Mouse (Mus musculus) forebrain, embryonic 16.5 days (tissue): ENCODE data around the gene Ccdc141. TPM values are rescaled to one million over a fixed set of nuclear protein-coding genes. Genes with fewer than 3 reads are reported as not detected.

Experiments
- ATAC-seq: fragments of 200-750 bp; cut with Nextera tagmentation; 2 replicates; pipeline ENCODE4 v1.8.0; 2017; ENCODE audit warnings: mild to moderate bottlenecking, moderate library complexity
- H3K27ac ChIP-seq: fragments of 300-500 bp; sonication (generic); 2 replicates; pipeline ENCODE4 v1.5.1; 2014; ENCODE audit warnings: low read length, control low read depth
- H3K27me3 ChIP-seq: fragments of 300-500 bp; sonication (generic); replicated peaks from 2 replicates; pipeline ENCODE4 v1.6.1; 2014; ENCODE audit warnings: low read length; ENCODE audit not compliant: control insufficient read depth, insufficient read depth
- H3K36me3 ChIP-seq: fragments of 300-500 bp; sonication (generic); 2 replicates; pipeline ENCODE4 v1.6.1; 2014; ENCODE audit not compliant: control insufficient read depth, insufficient read depth
- H3K4me1 ChIP-seq: fragments of 300-500 bp; sonication (generic); replicated peaks from 2 replicates; pipeline ENCODE4 v1.6.1; 2014; ENCODE audit warnings: low read length; ENCODE audit not compliant: control insufficient read depth, insufficient read depth
- H3K4me2 ChIP-seq: fragments of 300-500 bp; sonication (generic); 2 replicates; pipeline ENCODE4 v1.6.1; 2014; ENCODE audit warnings: mild to moderate bottlenecking, low read length, control low read depth
- H3K4me3 ChIP-seq: fragments of 300-500 bp; sonication (generic); replicated peaks from 2 replicates; pipeline ENCODE4 v1.5.1; 2014; ENCODE audit warnings: mild to moderate bottlenecking, low read length, control low read depth
- H3K9ac ChIP-seq: fragments of 300-500 bp; sonication (generic); replicated peaks from 2 replicates; pipeline ENCODE4 v1.6.1; 2014; ENCODE audit warnings: low read depth, low read length, control low read depth
- H3K9me3 ChIP-seq: fragments of 300-500 bp; sonication (generic); 2 replicates; pipeline ENCODE4 v1.6.1; 2016; ENCODE audit warnings: low read length; ENCODE audit not compliant: control insufficient read depth
- WGBS: fragments of 180-500 bp; shearing (Covaris S2); extraction: QIAGEN DNeasy Blood & Tissue Kit; methylation state at CpG from one replicate; pipeline ENCODE4 v1.1.7; 2014; 5-methylcytosine and 5-hydroxymethylcytosine counted together
- polyA plus RNA-seq: library from polyadenylated mRNA; unstranded; fragments of >200 nt; fragmentation: Nextera tagmentation; extraction: Ambion mirVana; gene quantifications from 2 replicates; pipeline ENCODE4 v1.2.1, GENCODE M21; 2015

The Ccdc141 gene
- polyA plus RNA-seq, 1 experiment from 2014 or later = 4.8 TPM

DNA sequence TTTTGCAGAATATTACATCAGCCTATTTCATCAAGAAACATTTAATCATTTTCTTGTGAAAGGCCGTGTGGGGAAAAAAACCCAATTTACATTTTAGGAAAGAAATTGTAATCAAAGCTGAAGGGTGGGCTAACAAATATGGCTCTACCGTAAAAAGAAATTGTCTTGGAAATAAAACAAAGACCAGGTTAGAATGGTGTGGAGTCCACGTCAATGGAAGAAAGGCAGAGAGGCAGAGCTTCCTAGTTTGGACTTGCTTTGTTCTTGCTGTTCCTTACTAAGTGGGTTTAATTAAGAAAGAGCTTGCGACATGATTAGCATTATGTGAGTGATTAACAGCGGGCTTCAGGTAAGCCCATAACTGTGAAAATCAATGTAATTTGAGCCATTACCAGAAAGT lies 199.4 kb downstream of the Ccdc141 start:
- Histone ChIP-seq H3K4me1 (no peaks in the 10 kb centered on the region), H3K9me3 (no peaks in the 10 kb centered on the region), H3K27ac (no peak overlapping the region), H3K9ac (no peak overlapping the region), H3K27me3 (no peaks in the 10 kb centered on the region), H3K4me3 (no peak overlapping the region), H3K4me2 (peak overlapping the region; percentile 35), H3K36me3 (no peaks in the 10 kb centered on the region)
- WGBS = 21% methylated on average over 5 of the region's 5 CpGs
- peak; percentile 54 for ATAC-seq

DNA sequence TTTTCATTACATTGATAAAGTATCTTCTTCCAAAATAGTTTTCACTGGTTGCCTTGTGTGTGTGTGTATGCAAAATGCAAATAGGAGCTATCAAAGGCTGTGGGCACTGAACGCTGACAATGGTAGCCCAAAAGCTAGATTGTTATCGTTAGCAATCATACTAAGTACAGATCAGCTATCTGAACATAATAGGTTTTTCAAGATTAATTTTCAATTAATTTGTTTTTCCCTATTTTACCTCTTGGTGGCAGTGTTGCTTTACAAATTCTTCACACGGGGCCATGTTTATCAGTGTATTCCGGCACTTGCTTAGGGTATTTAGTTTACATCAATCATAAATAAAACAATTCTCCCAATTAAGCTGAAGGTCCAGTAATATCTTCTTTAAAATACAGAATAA lies 199.8 kb downstream of the Ccdc141 start:
- peak; percentile 79 for ATAC-seq
- no peak overlapping the region for H3K9ac ChIP-seq

DNA sequence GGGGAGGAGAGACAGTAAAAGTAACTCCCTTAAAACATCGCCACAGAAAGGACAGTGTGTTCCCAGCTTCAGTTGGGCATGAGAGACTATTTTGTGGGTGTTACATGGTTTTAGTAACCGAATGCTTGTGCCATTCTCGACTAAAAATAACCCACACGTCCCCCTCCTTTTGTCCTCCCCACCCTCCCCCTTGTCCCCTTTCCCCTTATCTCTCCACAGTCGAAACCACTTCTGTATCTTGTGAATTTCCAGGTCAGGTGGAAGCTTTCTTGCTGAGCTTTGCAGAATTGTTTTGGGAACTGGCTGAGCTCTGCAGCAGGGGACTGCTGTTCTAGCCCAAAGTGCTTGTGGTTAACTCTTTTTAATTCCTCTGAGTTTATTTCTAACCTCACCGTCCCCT lies 200.2 kb downstream of the Ccdc141 start:
- ATAC-seq = no peak
- WGBS = 68% methylated on average over 6 of the region's 6 CpGs

More for the DNA sequence above, 199.8 kb downstream of the Ccdc141 start:
- H3K4me2 ChIP-seq = no peak overlapping the region
- WGBS = 11% methylated on average over 4 of the region's 4 CpGs
- H3K27me3 ChIP-seq = no peaks in the 10 kb centered on the region
- no peaks in the 10 kb centered on the region for H3K4me1 ChIP-seq
- no peaks in the 10 kb centered on the region for H3K9me3 ChIP-seq
- no peak overlapping the region for H3K27ac ChIP-seq
- no peaks in the 10 kb centered on the region for H3K36me3 ChIP-seq
- no peak overlapping the region for H3K4me3 ChIP-seq

DNA sequence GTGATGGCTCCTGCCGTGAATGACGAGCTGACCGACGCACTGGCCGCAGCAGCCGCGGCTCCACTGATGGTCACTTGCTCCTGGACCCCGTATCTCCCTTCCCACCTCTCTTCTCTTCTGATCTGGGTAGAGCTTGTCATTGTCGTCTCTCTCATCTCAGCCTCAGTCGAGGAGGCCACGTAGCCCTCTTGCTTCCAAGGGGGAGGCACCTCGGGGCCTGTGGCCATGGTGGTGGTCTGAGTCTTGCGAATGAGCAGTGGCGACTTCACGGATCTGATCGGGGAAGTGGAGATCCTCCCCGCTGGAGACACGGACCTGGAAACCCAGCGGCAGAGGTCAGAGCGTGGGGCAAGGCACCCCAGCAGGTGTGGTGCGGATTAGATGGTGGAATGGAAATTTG lies 200.8 kb downstream of the Ccdc141 start:
- H3K4me3 ChIP-seq = no peak overlapping the region
- 80% methylated on average over 21 of the region's 21 CpGs for WGBS
- H3K4me1 ChIP-seq = no peaks in the 10 kb centered on the region
- no peak overlapping the region for H3K4me2 ChIP-seq
- H3K27me3 ChIP-seq = no peaks in the 10 kb centered on the region
- H3K9me3 ChIP-seq = no peaks in the 10 kb centered on the region
- no peaks in the 10 kb centered on the region for H3K36me3 ChIP-seq
- ATAC-seq = no peak
- H3K9ac ChIP-seq = no peak overlapping the region
- H3K27ac ChIP-seq = no peak overlapping the region

More for the DNA sequence above, 200.2 kb downstream of the Ccdc141 start:
- Histone ChIP-seq H3K36me3 (no peaks in the 10 kb centered on the region), H3K4me3 (no peak overlapping the region), H3K4me2 (no peak overlapping the region), H3K9me3 (no peaks in the 10 kb centered on the region), H3K27me3 (no peaks in the 10 kb centered on the region), H3K27ac (no peak overlapping the region), H3K4me1 (no peaks in the 10 kb centered on the region), H3K9ac (no peak overlapping the region)

DNA sequence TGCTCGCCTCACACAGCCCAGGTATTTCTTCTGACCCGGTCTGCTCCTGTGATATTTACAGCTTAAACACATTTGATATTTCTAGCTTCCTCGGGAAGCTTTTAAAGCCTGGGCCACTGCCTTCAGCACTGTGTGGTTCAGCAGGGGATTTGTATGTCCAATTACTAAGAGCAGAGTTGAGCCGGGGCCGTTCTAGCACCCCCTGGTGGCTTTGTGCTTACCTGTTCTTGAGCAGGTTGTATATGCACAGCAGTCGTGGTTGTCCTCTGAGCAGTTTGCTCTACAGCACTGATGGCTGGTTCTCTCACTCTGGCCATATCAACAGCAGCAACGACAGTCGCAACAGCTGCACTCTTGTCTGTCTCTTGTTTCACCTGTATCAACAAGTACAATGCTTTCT lies 201.5 kb downstream of the Ccdc141 start:
- Histone ChIP-seq H3K36me3 (no peaks in the 10 kb centered on the region), H3K9ac (no peak overlapping the region), H3K27ac (no peak overlapping the region), H3K27me3 (no peaks in the 10 kb centered on the region), H3K9me3 (no peaks in the 10 kb centered on the region), H3K4me1 (no peaks in the 10 kb centered on the region), H3K4me2 (no peak overlapping the region), H3K4me3 (no peak overlapping the region)
- peak; percentile 83 for ATAC-seq
- 27% methylated on average over 8 of the region's 8 CpGs for WGBS

DNA sequence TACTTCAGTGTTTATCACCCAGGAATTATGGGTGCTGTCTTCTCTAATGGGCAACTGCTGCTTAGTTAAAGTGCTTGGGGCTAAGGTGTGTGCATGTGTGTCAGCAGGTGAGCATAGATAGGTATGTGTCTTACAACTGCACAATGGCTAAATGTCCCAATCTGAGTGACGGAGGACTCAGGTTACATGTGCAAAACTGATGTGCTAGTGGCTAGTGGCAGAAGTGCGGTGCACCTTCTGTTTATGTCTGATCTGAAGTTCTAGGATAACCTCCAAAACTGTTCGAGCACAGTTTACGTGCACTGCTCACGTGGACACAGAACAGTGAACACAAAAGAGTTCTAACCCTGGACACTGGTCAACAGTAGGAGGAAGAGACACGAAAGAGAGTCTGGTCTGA lies 203.9 kb downstream of the Ccdc141 start:
- H3K27ac ChIP-seq = no peak overlapping the region
- no peak overlapping the region for H3K4me2 ChIP-seq
- H3K9ac ChIP-seq = no peak overlapping the region
- no peaks in the 10 kb centered on the region for H3K36me3 ChIP-seq
- no peaks in the 10 kb centered on the region for H3K4me1 ChIP-seq
- WGBS = 86% methylated on average over 6 of the region's 6 CpGs
- no peaks in the 10 kb centered on the region for H3K27me3 ChIP-seq
- H3K4me3 ChIP-seq = no peak overlapping the region
- no peaks in the 10 kb centered on the region for H3K9me3 ChIP-seq
- ATAC-seq = no peak

DNA sequence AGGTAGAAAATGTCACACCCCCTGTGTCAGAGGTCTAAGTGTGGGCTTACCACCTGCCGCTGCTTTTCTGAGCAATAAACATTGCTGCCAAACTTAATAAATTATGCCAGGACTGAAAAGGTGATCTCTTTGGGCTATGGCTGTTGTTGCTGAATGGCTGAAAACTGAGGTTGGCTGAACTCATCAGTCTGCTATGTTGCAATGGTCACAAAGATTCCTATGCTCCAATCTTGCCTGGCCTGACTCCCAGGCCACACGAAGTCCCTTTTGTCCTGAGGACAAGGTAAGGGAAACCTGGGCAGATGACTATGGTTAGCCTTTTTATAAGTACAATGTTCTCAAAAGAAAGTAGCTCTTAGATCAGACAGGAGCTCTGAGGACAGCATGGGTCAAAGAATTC lies 204.4 kb downstream of the Ccdc141 start:
- WGBS = 91% methylated on average over 2 of the region's 2 CpGs
- no peak for ATAC-seq
- no peaks in the 10 kb centered on the region for H3K9me3 ChIP-seq
- no peak overlapping the region for H3K4me3 ChIP-seq
- H3K36me3 ChIP-seq = no peaks in the 10 kb centered on the region
- H3K4me1 ChIP-seq = no peaks in the 10 kb centered on the region
- no peak overlapping the region for H3K4me2 ChIP-seq
- H3K27me3 ChIP-seq = no peaks in the 10 kb centered on the region
- no peak overlapping the region for H3K27ac ChIP-seq
- no peak overlapping the region for H3K9ac ChIP-seq

DNA sequence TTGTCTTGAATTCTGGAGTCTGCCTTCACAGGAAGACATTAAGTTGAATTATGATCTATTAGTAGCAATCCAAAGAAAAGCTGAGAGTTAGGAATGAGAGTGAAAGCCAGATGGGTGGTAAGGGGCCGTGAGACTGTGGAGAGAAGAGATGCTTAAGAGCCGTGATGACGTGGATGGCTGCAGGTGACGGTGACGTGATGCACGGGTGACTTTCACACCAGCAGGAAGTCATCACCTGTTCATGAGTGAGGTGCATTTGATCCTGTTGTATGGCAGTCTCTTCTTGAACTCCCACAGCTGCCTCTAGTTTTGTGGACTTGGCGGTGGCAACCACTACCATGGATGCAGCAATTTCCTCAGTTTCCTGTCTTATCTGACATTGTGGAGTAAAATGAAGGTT lies 204.9 kb downstream of the Ccdc141 start:
- no peak for ATAC-seq
- Histone ChIP-seq H3K4me3 (no peak overlapping the region), H3K4me2 (no peak overlapping the region), H3K9me3 (no peaks in the 10 kb centered on the region), H3K27me3 (no peaks in the 10 kb centered on the region), H3K4me1 (no peaks in the 10 kb centered on the region), H3K27ac (no peak overlapping the region), H3K36me3 (no peaks in the 10 kb centered on the region), H3K9ac (no peak overlapping the region)
- 91% methylated on average over 7 of the region's 7 CpGs for whole genome bisulfite sequencing

DNA sequence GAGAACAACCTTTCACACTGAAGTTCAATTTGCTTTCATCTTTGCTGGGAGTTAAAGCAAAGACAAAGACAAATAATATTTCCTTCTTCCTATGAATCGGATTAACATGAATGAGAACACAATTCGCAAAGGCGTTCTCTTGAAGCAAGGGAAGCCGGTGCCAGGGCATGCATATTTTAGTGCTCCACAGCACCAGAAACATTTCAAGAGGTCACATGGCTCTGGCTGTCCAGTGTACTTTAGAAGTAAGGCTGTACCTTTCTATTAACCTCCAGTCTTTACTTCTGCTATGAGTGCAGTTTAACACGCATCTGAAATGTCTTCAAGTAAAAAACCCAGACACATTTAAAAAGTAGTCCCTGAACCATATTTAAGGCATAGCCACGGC lies 208.4 kb downstream of the Ccdc141 start:
- Histone ChIP-seq H3K9ac (no peak overlapping the region), H3K36me3 (no peaks in the 10 kb centered on the region), H3K4me1 (no peaks in the 10 kb centered on the region), H3K4me3 (no peak overlapping the region), H3K27me3 (no peaks in the 10 kb centered on the region), H3K9me3 (no peaks in the 10 kb centered on the region), H3K4me2 (no peak overlapping the region), H3K27ac (no peak overlapping the region)
- 78% methylated on average over 6 of the region's 6 CpGs for WGBS
- ATAC-seq = no peak

DNA sequence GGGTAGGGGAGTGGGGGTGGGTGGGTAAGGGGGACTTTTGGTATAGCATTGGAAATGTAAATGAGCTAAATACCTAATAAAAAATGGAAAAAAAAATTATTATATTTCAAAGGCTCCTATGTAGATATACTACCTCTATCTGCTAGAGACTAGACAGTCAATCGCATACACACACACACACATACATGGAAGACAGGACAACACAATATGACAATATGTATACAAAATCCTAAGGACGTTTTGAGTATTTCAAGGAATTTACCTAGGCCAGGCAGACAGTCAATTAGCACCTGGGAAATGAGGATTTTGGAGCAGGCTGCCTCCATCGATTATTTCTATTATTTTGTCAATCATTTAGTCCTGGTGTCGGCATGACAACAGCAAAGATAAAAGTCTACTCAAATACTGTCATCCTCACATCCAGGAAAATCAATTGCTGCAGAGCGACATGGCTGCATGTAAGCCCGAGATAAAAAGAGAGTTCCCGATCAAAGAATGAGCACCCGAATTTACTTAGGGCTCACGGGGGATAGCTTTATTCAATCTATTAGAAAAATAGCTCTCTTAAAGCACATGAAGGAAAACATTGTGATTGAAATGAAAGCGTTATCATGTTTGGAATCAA lies 208.9 kb downstream of the Ccdc141 start:
- H3K4me3 ChIP-seq = no peak overlapping the region
- H3K9ac ChIP-seq = no peak overlapping the region
- H3K9me3 ChIP-seq = no peaks in the 10 kb centered on the region
- H3K4me2 ChIP-seq = no peak overlapping the region
- no peak for ATAC-seq
- no peaks in the 10 kb centered on the region for H3K36me3 ChIP-seq
- no peak overlapping the region for H3K27ac ChIP-seq
- no peaks in the 10 kb centered on the region for H3K27me3 ChIP-seq
- H3K4me1 ChIP-seq = no peaks in the 10 kb centered on the region
- WGBS = 79% methylated on average over 10 of the region's 10 CpGs
